Mouse (Mus musculus) left cerebral cortex, postnatal 14 days (tissue): ENCODE measurements around the gene Lypla2. TPM values are rescaled to one million over a fixed set of nuclear protein-coding genes. Genes with fewer than 3 reads are reported as not detected.

Source experiments
- DNase-seq, 2 experiments: peaks; one replicate each; pipeline ENCODE4 v3.0.0; 2021 to 2022; ENCODE audit warnings: low spot score in 2 of 2, mixed read lengths in 1 of 2
- intact Hi-C: fragments of 180-260 bp; cut with DNase I; formaldehyde crosslinking; loops from one replicate; pipeline ENCODE4 v1.15.1; 2025
- long read RNA-seq, 2 experiments: library from polyadenylated mRNA; stranded (forward); transcript quantifications; one replicate each; pipeline ENCODE4 v2.0.0; 2021
- total RNA-seq, 2 experiments: library from RNA; stranded (reverse); gene quantifications; 2 replicates each; pipeline ENCODE4 v1.2.3; 2021

The Lypla2 gene
- total RNA-seq: 10 to 100 TPM; 82.2 to 91.6 TPM
- long read RNA-seq, experiment 1, transcript Lypla2-201 (10 exons, 1,626 nt): major isoform, 50 of 65 reads
- long read RNA-seq, experiment 1, partial matches to known transcripts: 6 of 65 reads
- long read RNA-seq, experiment 1, other reads (novel, unspliced or antisense): 8 of 65 reads
- long read RNA-seq, experiment 2, transcript Lypla2-201 (10 exons, 1,626 nt): major isoform, 63 of 86 reads
- long read RNA-seq, experiment 2, transcript Lypla2-203 (9 exons, 1,119 nt): minor isoform, 5 of 86 reads
- long read RNA-seq, experiment 2, partial matches to known transcripts: 4 of 86 reads
- long read RNA-seq, experiment 2, other reads (novel, unspliced or antisense): 14 of 86 reads

- peak; percentile 83 to 89 for DNase-seq
- intact Hi-C loops: no loop called here
Measured at GRCm38 (mm10) chr4:135972556-135972906, at the start of gene Lypla2. Gene Lypla2, minus strand, starts transcription at chr4:135972626.

GRCm38 (mm10) chr4:136021549-136022047, 49.2 kb upstream of the Lypla2 start, which contains the start of gene Eloa:
Gene Eloa, minus strand, starts transcription at chr4:136021763.
- intact Hi-C loops: no loop called here
- peak; percentile 99 for DNase-seq

- intact Hi-C loops: no loop called here
- DNase-seq: no peak
Measured at GRCm38 (mm10) chr4:136020743-136021548, 48.5 kb upstream of the Lypla2 start.

- no peak for DNase-seq
- intact Hi-C loops: no loop called here
Measured at GRCm38 (mm10) chr4:136016059-136016602, 43.7 kb upstream of the Lypla2 start.

- no peak for DNase-seq
- intact Hi-C loops: no loop called here
Measured at GRCm38 (mm10) chr4:136010586-136010985, 38.2 kb upstream of the Lypla2 start.

- intact Hi-C loops: no loop called here
- no peak for DNase-seq
Measured at GRCm38 (mm10) chr4:136008782-136009447, 36.5 kb upstream of the Lypla2 start.

- intact Hi-C loops: no loop called here
- no peak for DNase-seq
Measured at GRCm38 (mm10) chr4:136006821-136007220, 34.4 kb upstream of the Lypla2 start.

GRCm38 (mm10) chr4:136004921-136005320, 32.5 kb upstream of the Lypla2 start:
- DNase-seq: no peak
- intact Hi-C loops: no loop called here

- intact Hi-C loops: no loop called here
- no peak for DNase-seq
Measured at GRCm38 (mm10) chr4:136004107-136004675, 31.8 kb upstream of the Lypla2 start.

GRCm38 (mm10) chr4:135995118-135995517, 22.7 kb upstream of the Lypla2 start:
- no peak for DNase-seq
- intact Hi-C loops: no loop called here

- no peak for DNase-seq
- intact Hi-C loops: no loop called here
Measured at GRCm38 (mm10) chr4:135993941-135994340, 21.5 kb upstream of the Lypla2 start.

- no peak for DNase-seq
- intact Hi-C loops: no loop called here
Measured at GRCm38 (mm10) chr4:135987714-135988113, 15.3 kb upstream of the Lypla2 start.

GRCm38 (mm10) chr4:135986943-135987710, 14.7 kb upstream of the Lypla2 start, which contains the start of gene Pithd1:
Gene Pithd1, minus strand, starts transcription at chr4:135987264.
- intact Hi-C loops: no loop called here
- peak; percentile 91 to 95 for DNase-seq

- intact Hi-C loops: no loop called here
- DNase-seq: no peak
Measured at GRCm38 (mm10) chr4:135986301-135986942, 14.0 kb upstream of the Lypla2 start.

- intact Hi-C loops: no loop called here
- DNase-seq: no peak
Measured at GRCm38 (mm10) chr4:135985769-135986168, 13.3 kb upstream of the Lypla2 start.

- intact Hi-C loops: no loop called here
- DNase-seq: no peak
Measured at GRCm38 (mm10) chr4:135985193-135985592, 12.8 kb upstream of the Lypla2 start.

GRCm38 (mm10) chr4:135984556-135984955, 12.1 kb upstream of the Lypla2 start:
- no peak for DNase-seq
- intact Hi-C loops: no loop called here

- peak; percentile 77 for DNase-seq
- intact Hi-C loops: no loop called here
Measured at GRCm38 (mm10) chr4:135981524-135982063, 9.2 kb upstream of the Lypla2 start.
